Comparison of ENCODE assay signal across 9 mouse cellular contexts in genomic region chr12:76506522-76506921, GRCm38 (mm10). TPM values are rescaled to one million over a fixed set of nuclear protein-coding genes. Genes with fewer than 3 reads are reported as not detected.
DNase-seq lines count a peak whose midpoint lies in the region; ATAC-seq and TF ChIP-seq lines count a peak whose summit lies in the region.
"Had no signal": no experiment of that assay in that cellular context is flagged by ENCODE, and none has a peak within 500 bp of the region (broad histone marks: within the 10 kb centered on the region; RNA-seq: fewer than 3 reads in every experiment).

No protein-coding gene starts in this region.

- intact Hi-C loops in left cerebral cortex, postnatal 36 days (cut with DNase I): no loop called here

- no peaks in the 10 kb centered on the region for H3K27me3 ChIP-seq in hindbrain, embryonic 14.5 days (ENCODE audit: control insufficient read depth, insufficient read depth, low read length)
- no peaks in the 10 kb centered on the region for H3K27me3 ChIP-seq in midbrain, embryonic 15.5 days (replicated peaks)
- H3K27me3 ChIP-seq in liver, embryonic 11.5 days (replicated peaks; ENCODE audit: control insufficient read depth, insufficient read depth, low read length): no peaks in the 10 kb centered on the region
- H3K27me3 ChIP-seq: Patski had no signal

- peak; percentile 28 to 30 for DNase-seq in lung, adult 18-20 months
- DNase-seq in lung, adult 2 months: no peak
- DNase-seq in gastrocnemius, adult 8-10 months (ENCODE audit: low spot score in 2 of 2): peak; percentile 15 to 48
- no peak for DNase-seq in hindbrain, embryonic 14.5 days (ENCODE audit: low spot score)
- no peak for DNase-seq in layer of hippocampus, postnatal 25 days (ENCODE audit: extremely low spot score in 1 of 2, low spot score in 1 of 2)
- no peak for DNase-seq in liver, embryonic 11.5 days (ENCODE audit: low spot score)
- DNase-seq in left cerebral cortex, postnatal 36 days (ENCODE audit: low spot score in 2 of 2): no peak

- H3K4me2 ChIP-seq in hindbrain, embryonic 14.5 days (replicated peaks): no peak overlapping the region
- H3K4me2 ChIP-seq in midbrain, embryonic 15.5 days: no peak overlapping the region
- no peak overlapping the region for H3K4me2 ChIP-seq in liver, embryonic 11.5 days

- ATAC-seq in hindbrain, embryonic 14.5 days (ENCODE audit: low FRiP score): peak; percentile 64; the same call in 1 of the 2 replicates
- ATAC-seq in midbrain, embryonic 15.5 days (replicated peaks): peak; percentile 77
- ATAC-seq in liver, embryonic 11.5 days (replicated peaks; ENCODE audit: low FRiP score): no peak
- ATAC-seq: Patski had no signal

- H3K4me3 ChIP-seq in lung, adult 2 months (replicated peaks; ENCODE audit: extremely low read depth, low read depth, low read length): no peak overlapping the region
- no peak overlapping the region for H3K4me3 ChIP-seq in hindbrain, embryonic 14.5 days (replicated peaks; ENCODE audit: low read length)
- no peak overlapping the region for H3K4me3 ChIP-seq in midbrain, embryonic 15.5 days
- no peak overlapping the region for H3K4me3 ChIP-seq in liver, embryonic 11.5 days (ENCODE audit: low read depth, low read length)

- H3K9ac ChIP-seq in hindbrain, embryonic 14.5 days: no peak overlapping the region
- no peak overlapping the region for H3K9ac ChIP-seq in midbrain, embryonic 15.5 days
- H3K9ac ChIP-seq in liver, embryonic 11.5 days (ENCODE audit: low read depth, low read length): no peak overlapping the region

- no peak for TF ChIP-seq POLR2A in lung, adult 2 months (IDR thresholded peaks at IDR 0.05; ENCODE audit: borderline replicate concordance, extremely low read depth, low read depth, low read length)

- TF ChIP-seq CTCF in lung, adult 2 months (IDR thresholded peaks at IDR 0.05; ENCODE audit: insufficient read depth, low read length): no peak

- no peaks in the 10 kb centered on the region for H3K4me1 ChIP-seq in lung, adult 2 months (ENCODE audit: control insufficient read depth, insufficient read depth, low read length)
- 0 out of 2 replicates have a peak, but pooled peaks cover 7% of the 10 kb centered on the region for H3K4me1 ChIP-seq in hindbrain, embryonic 14.5 days (replicated peaks; ENCODE audit: control insufficient read depth, insufficient read depth, low read length)
- no peaks in the 10 kb centered on the region for H3K4me1 ChIP-seq in midbrain, embryonic 15.5 days
- H3K4me1 ChIP-seq in liver, embryonic 11.5 days (replicated peaks; ENCODE audit: control insufficient read depth, insufficient read depth, low read length): no peaks in the 10 kb centered on the region

- WGBS in lung, adult 2 months: 67% methylated on average over 2 of the region's 2 CpGs
- 32% methylated on average over 2 of the region's 2 CpGs for WGBS in hindbrain, embryonic 14.5 days
- WGBS in midbrain, embryonic 15.5 days: 24% methylated on average over 2 of the region's 2 CpGs
- 79% methylated on average over 2 of the region's 2 CpGs for WGBS in liver, embryonic 11.5 days

- no peaks in the 10 kb centered on the region for H3K9me3 ChIP-seq in hindbrain, embryonic 14.5 days (ENCODE audit: control insufficient read depth, low read length)
- no peaks in the 10 kb centered on the region for H3K9me3 ChIP-seq in midbrain, embryonic 15.5 days
- H3K9me3 ChIP-seq in liver, embryonic 11.5 days (ENCODE audit: control insufficient read depth, low read length): no peaks in the 10 kb centered on the region

- H3K36me3 ChIP-seq in hindbrain, embryonic 14.5 days (replicated peaks; ENCODE audit: control insufficient read depth, insufficient read depth): no peaks in the 10 kb centered on the region
- no peaks in the 10 kb centered on the region for H3K36me3 ChIP-seq in midbrain, embryonic 15.5 days (replicated peaks)
- H3K36me3 ChIP-seq in liver, embryonic 11.5 days (ENCODE audit: control insufficient read depth, insufficient read depth, low read length): no peaks in the 10 kb centered on the region

- peak overlapping the region; percentile 69; the same call in 1 of the 2 replicates for H3K27ac ChIP-seq in hindbrain, embryonic 14.5 days
- H3K27ac ChIP-seq in midbrain, embryonic 15.5 days: 0 out of 2 replicates have a peak overlapping the region, but pooled peaks have one; percentile 9
- H3K27ac ChIP-seq in liver, embryonic 11.5 days (ENCODE audit: low read depth, low read length): no peak overlapping the region

RNA-seq across cellular contexts. Expression of gene Plekhg3, which starts 24.2 kb away (rescaled TPM):
- polyA plus RNA-seq in lung, adult 2 months (2012; rRNA removed): 19.5 and 20.4 TPM in 2 replicates
- total RNA-seq in gastrocnemius, adult 8-10 months (2022): 1 to 10 TPM; 3.6 to 5.6 (median 4.2) TPM
- 1.3 and 1.6 TPM in 2 replicates for polyA plus RNA-seq in hindbrain, embryonic 14.5 days (2014; fragmentation: Nextera tagmentation; extraction: Ambion mirVana)
- polyA plus RNA-seq in midbrain, embryonic 15.5 days (2015; fragmentation: Nextera tagmentation; extraction: Ambion mirVana): 1.3 and 1.4 TPM in 2 replicates
- 10 to 100 TPM; 23.2 to 27.5 TPM for total RNA-seq in layer of hippocampus, postnatal 25 days (2021)
- polyA plus RNA-seq in liver, embryonic 11.5 days (2014; fragmentation: Nextera tagmentation; extraction: Ambion mirVana): 3.4 and 4.1 TPM in 2 replicates
- 10 to 100 TPM; 16.6 to 18.3 TPM for total RNA-seq in left cerebral cortex, postnatal 36 days (2021)

Comparison
In these comparisons a context has a peak if more than half of its experiments do, and no peak if none do; other contexts are left out.
1. DNase-seq: peak in lung, adult 18-20 months (2 of 2) and gastrocnemius, adult 8-10 months (2 of 2); none in lung, adult 2 months (single experiment), hindbrain, embryonic 14.5 days (single experiment), layer of hippocampus, postnatal 25 days (0 of 2), liver, embryonic 11.5 days (single experiment) and left cerebral cortex, postnatal 36 days (0 of 2).